22 mouse cellular contexts compared by ENCODE assay signal in the genomic region with DNA sequence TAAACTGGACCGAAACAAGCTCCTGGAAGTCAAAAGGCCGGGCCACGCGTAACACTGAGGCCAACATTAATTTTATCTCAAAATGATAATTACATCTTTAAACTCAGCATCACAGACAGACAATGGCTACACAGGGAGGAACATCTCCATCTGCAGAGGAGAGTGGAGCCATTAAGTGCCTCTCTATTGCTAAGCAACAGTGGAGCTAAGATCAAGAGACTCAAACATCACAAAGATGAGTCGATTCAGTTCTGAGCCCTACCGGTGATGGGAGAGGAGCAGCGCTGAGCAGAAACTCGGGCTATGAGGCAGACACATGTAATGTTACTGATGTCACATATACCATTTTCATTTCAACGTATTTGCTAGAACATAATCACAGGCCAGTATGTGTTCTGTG.
DNase-seq lines count a peak whose midpoint lies in the region; ATAC-seq and TF ChIP-seq lines count a peak whose summit lies in the region.
"Had no signal": no experiment of that assay in that cellular context is flagged by ENCODE, and none has a peak within 500 bp of the region (broad histone marks: within the 10 kb centered on the region; RNA-seq: fewer than 3 reads in every experiment).

No protein-coding gene starts in this region.

- TF ChIP-seq CTCF in forebrain, postnatal 0 days (IDR thresholded peaks at IDR 0.05; ENCODE audit: low read depth), result no peak

- no peaks in the 10 kb centered on the region for H3K27me3 ChIP-seq in midbrain, embryonic 13.5 days
- H3K27me3 ChIP-seq in midbrain, embryonic 11.5 days (ENCODE audit: control insufficient read depth, insufficient read depth, low read length), result no peaks in the 10 kb centered on the region
- no peaks in the 10 kb centered on the region for H3K27me3 ChIP-seq in forebrain, postnatal 0 days (ENCODE audit: insufficient read depth, low read length)
- H3K27me3 ChIP-seq in neural tube, embryonic 15.5 days (replicated peaks), result no peaks in the 10 kb centered on the region
- H3K27me3 ChIP-seq: CH12.LX; heart, embryonic 15.5 days; limb, embryonic 12.5 days; liver, embryonic 12.5 days; stomach, embryonic 15.5 days had no signal

- H3K9ac ChIP-seq in midbrain, embryonic 13.5 days (replicated peaks), result no peak overlapping the region
- no peak overlapping the region for H3K9ac ChIP-seq in midbrain, embryonic 11.5 days (ENCODE audit: low read length)
- no peak overlapping the region for H3K9ac ChIP-seq in forebrain, postnatal 0 days
- no peak overlapping the region for H3K9ac ChIP-seq in neural tube, embryonic 15.5 days (replicated peaks)
- H3K9ac ChIP-seq: heart, embryonic 15.5 days; limb, embryonic 12.5 days; liver, embryonic 12.5 days; stomach, embryonic 15.5 days had no signal

- no peaks in the 10 kb centered on the region for H3K4me1 ChIP-seq in midbrain, embryonic 13.5 days (replicated peaks)
- no peaks in the 10 kb centered on the region for H3K4me1 ChIP-seq in midbrain, embryonic 11.5 days (ENCODE audit: control insufficient read depth, insufficient read depth, low read length)
- no peaks in the 10 kb centered on the region for H3K4me1 ChIP-seq in forebrain, postnatal 0 days (ENCODE audit: insufficient read depth)
- no peaks in the 10 kb centered on the region for H3K4me1 ChIP-seq in neural tube, embryonic 15.5 days
- H3K4me1 ChIP-seq: heart, embryonic 15.5 days; liver, embryonic 12.5 days; megakaryocyte, embryonic 14.5 days; stomach, embryonic 15.5 days had no signal

- no peaks in the 10 kb centered on the region for H3K9me3 ChIP-seq in midbrain, embryonic 13.5 days
- H3K9me3 ChIP-seq in midbrain, embryonic 11.5 days (ENCODE audit: control insufficient read depth, low read length), result no peaks in the 10 kb centered on the region
- H3K9me3 ChIP-seq in forebrain, postnatal 0 days (ENCODE audit: low read length), result no peaks in the 10 kb centered on the region
- no peaks in the 10 kb centered on the region for H3K9me3 ChIP-seq in neural tube, embryonic 15.5 days (replicated peaks)
- H3K9me3 ChIP-seq: heart, embryonic 15.5 days; limb, embryonic 12.5 days; liver, embryonic 12.5 days; megakaryocyte, embryonic 14.5 days; stomach, embryonic 15.5 days had no signal

- intact Hi-C loops in heart, postnatal 25 days (cut with DNase I), result no loop called here

- no peak overlapping the region for H3K27ac ChIP-seq in midbrain, embryonic 13.5 days
- H3K27ac ChIP-seq in midbrain, embryonic 11.5 days (ENCODE audit: low read depth, low read length), result no peak overlapping the region
- H3K27ac ChIP-seq in forebrain, postnatal 0 days (ENCODE audit: low read depth, low read length), result no peak overlapping the region
- H3K27ac ChIP-seq in neural tube, embryonic 15.5 days (replicated peaks), result 0 out of 2 replicates have a peak overlapping the region, but pooled peaks have one; percentile 9
- H3K27ac ChIP-seq: heart, embryonic 15.5 days; limb, embryonic 12.5 days; liver, embryonic 12.5 days; stomach, embryonic 15.5 days had no signal

- H3K4me3 ChIP-seq in midbrain, embryonic 13.5 days (replicated peaks), result no peak overlapping the region
- H3K4me3 ChIP-seq in midbrain, embryonic 11.5 days (ENCODE audit: low read depth, low read length), result no peak overlapping the region
- no peak overlapping the region for H3K4me3 ChIP-seq in forebrain, postnatal 0 days (ENCODE audit: low read depth, low read length)
- no peak overlapping the region for H3K4me3 ChIP-seq in neural tube, embryonic 15.5 days (replicated peaks)
- H3K4me3 ChIP-seq: heart, embryonic 15.5 days; limb, embryonic 12.5 days; liver, embryonic 12.5 days; megakaryocyte, embryonic 14.5 days; stomach, embryonic 15.5 days had no signal

- no peak overlapping the region for H3K4me2 ChIP-seq in midbrain, embryonic 13.5 days (replicated peaks)
- no peak overlapping the region for H3K4me2 ChIP-seq in midbrain, embryonic 11.5 days
- no peak overlapping the region for H3K4me2 ChIP-seq in forebrain, postnatal 0 days (ENCODE audit: low read depth)
- H3K4me2 ChIP-seq in neural tube, embryonic 15.5 days, result no peak overlapping the region
- H3K4me2 ChIP-seq: heart, embryonic 15.5 days; limb, embryonic 12.5 days; liver, embryonic 12.5 days; stomach, embryonic 15.5 days had no signal

- WGBS in midbrain, embryonic 13.5 days, result 80% methylated on average over 9 of the region's 9 CpGs
- 91% methylated on average over 9 of the region's 9 CpGs for WGBS in midbrain, embryonic 11.5 days
- WGBS in forebrain, postnatal 0 days, result 77% methylated on average over 9 of the region's 9 CpGs
- WGBS in neural tube, embryonic 15.5 days, result 70% methylated on average over 9 of the region's 9 CpGs

- H3K36me3 ChIP-seq in midbrain, embryonic 13.5 days, result no peaks in the 10 kb centered on the region
- H3K36me3 ChIP-seq in midbrain, embryonic 11.5 days (ENCODE audit: control insufficient read depth, insufficient read depth, low read length), result no peaks in the 10 kb centered on the region
- H3K36me3 ChIP-seq in forebrain, postnatal 0 days (ENCODE audit: insufficient read depth), result no peaks in the 10 kb centered on the region
- no peaks in the 10 kb centered on the region for H3K36me3 ChIP-seq in neural tube, embryonic 15.5 days
- H3K36me3 ChIP-seq: heart, embryonic 15.5 days; limb, embryonic 12.5 days; liver, embryonic 12.5 days; stomach, embryonic 15.5 days had no signal

- peak; percentile 88 for ATAC-seq in midbrain, embryonic 13.5 days
- ATAC-seq in midbrain, embryonic 11.5 days (ENCODE audit: low FRiP score), result no peak
- ATAC-seq in forebrain, postnatal 0 days, result peak; percentile 91
- ATAC-seq in neural tube, embryonic 15.5 days (ENCODE audit: low FRiP score), result peak; percentile 68
- ATAC-seq: liver, embryonic 12.5 days had no signal

- DNase-seq in heart, adult 11 months, result peak; percentile 40
- no peak for DNase-seq in heart, postnatal 25 days (ENCODE audit: low spot score)
- DNase-seq in midbrain, embryonic 11.5 days (ENCODE audit: low spot score, missing footprints), result no peak
- DNase-seq in forebrain, postnatal 0 days, result no peak
- no peak for DNase-seq in cerebellum, adult 11-12 months
- DNase-seq: adrenal gland, postnatal 36 days; cerebellum, adult 8-10 months; gastrocnemius, postnatal 14 days; kidney, adult 8-10 months; kidney, postnatal 14 days; layer of hippocampus, adult 9-11 months; lung, adult 2 months; right cerebral cortex, postnatal 25 days; thymus, adult 2 months had no signal
